Mouse (Mus musculus) spleen, adult 2 months (tissue): ENCODE data around the gene Rab37. TPM values are rescaled to one million over a fixed set of nuclear protein-coding genes. Genes with fewer than 3 reads are reported as not detected.

ENCODE experiments used
- DNase-seq, 2 experiments: peaks; one replicate each; pipeline versions ENCODE4 v3.0.0 to v3.0.0-alpha.2; 2012 to 2021; ENCODE audit warnings: low spot score in 2 of 2, low read depth in 1 of 2
- H3K27ac ChIP-seq: fragments of 200-500 bp; 2 replicates; pipeline ENCODE4 v1.5.1; 2012; ENCODE audit warnings: low read length, inconsistent platforms; ENCODE audit not compliant: insufficient read depth
- H3K27me3 ChIP-seq: fragments of 200-500 bp; 2 replicates; pipeline ENCODE4 v1.6.1; 2012; ENCODE audit warnings: mild to moderate bottlenecking, moderate library complexity, low read length, inconsistent platforms; ENCODE audit not compliant: control insufficient read depth, insufficient read depth
- H3K36me3 ChIP-seq: fragments of 200-500 bp; 2 replicates; pipeline ENCODE4 v1.6.1; 2012; ENCODE audit warnings: mild to moderate bottlenecking, low read length, inconsistent platforms; ENCODE audit not compliant: control insufficient read depth, insufficient read depth
- H3K4me1 ChIP-seq: fragments of 200-500 bp; 2 replicates; pipeline ENCODE4 v1.6.1; 2011; ENCODE audit warnings: inconsistent platforms; ENCODE audit not compliant: control insufficient read depth, insufficient read depth, insufficient read length
- H3K4me3 ChIP-seq: fragments of 200-500 bp; 2 replicates; pipeline ENCODE4 v1.5.1; 2011; ENCODE audit warnings: mild to moderate bottlenecking, inconsistent platforms; ENCODE audit not compliant: insufficient read depth, insufficient read length; ENCODE audit errors: extremely low read depth
- CTCF ChIP-seq: fragments of 200-500 bp; IDR thresholded peaks from 2 replicates; pipeline ENCODE4 v1.5.1; 2011; ENCODE audit warnings: mild to moderate bottlenecking, inconsistent platforms; ENCODE audit not compliant: insufficient read depth, insufficient read length, insufficient replicate concordance; ENCODE audit errors: extremely low read depth
- POLR2A ChIP-seq: fragments of 200-500 bp; IDR thresholded peaks from 2 replicates; pipeline ENCODE4 v1.6.1; 2011; ENCODE audit warnings: low read depth, low read length, inconsistent platforms
- WGBS: fragments of 180-500 bp; shearing (Covaris S2); methylation state at CpG from one replicate; pipeline ENCODE4 v1.1.7; 2018; 5-methylcytosine and 5-hydroxymethylcytosine counted together
- polyA plus RNA-seq: library from polyadenylated mRNA; depleted of rRNA; stranded (reverse); fragments of >200 nt; gene quantifications from 2 replicates; pipeline ENCODE4 v1.2.3, GENCODE M21; 2012

The Rab37 gene
- polyA plus RNA-seq, 1 experiment = 7.8 TPM

DNA sequence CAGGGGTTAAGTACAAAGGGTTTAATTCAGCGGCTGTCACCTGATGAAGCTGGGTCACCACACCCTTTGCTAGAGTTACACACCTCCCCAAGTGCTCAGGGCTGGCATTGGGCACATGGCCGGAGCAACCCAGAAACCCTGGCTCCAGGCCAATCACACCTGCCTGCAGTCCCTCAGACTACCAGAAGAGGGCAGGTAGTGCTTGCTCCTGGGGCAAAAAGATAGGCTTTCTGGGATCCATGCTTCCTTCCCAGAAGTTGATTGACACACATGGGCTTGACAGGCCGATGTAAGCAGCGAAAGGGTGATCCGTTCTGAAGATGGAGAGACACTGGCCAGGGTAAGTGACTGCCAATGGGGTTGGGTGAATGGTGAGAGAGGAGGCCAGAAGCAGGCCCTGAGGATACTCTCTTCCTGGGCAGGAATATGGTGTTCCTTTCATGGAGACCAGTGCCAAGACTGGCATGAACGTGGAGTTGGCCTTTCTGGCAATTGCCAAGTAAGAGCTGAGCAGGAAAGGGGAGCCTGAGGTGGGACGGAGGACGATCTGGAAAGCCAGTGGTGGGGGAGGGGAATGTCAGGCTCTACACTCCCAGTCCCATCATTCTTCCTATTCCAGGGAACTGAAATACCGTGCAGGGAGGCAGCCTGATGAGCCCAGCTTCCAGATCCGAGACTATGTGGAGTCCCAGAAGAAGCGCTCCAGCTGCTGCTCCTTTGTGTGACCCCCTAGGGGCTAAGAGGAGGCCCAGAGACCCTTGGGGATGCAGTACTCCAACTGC lies 69.0 kb downstream of the Rab37 start:
- WGBS = 74% methylated on average over 11 of the region's 11 CpGs
- DNase-seq = peak in 1 of 2 experiments; percentile 70
- H3K4me1 ChIP-seq = peaks cover 43% of the 10 kb centered on the region

GRCm38 (mm10) chr11:115160883-115161577 lies 69.8 kb downstream of the Rab37 start:
- WGBS = 28% methylated on average over 10 of the region's 10 CpGs
- no peaks in the 10 kb centered on the region for H3K36me3 ChIP-seq
- DNase-seq = peak in 1 of 2 experiments; percentile 82
- peak overlapping the region; percentile 21; the same call in 1 of the 2 replicates for H3K4me3 ChIP-seq
- no peaks in the 10 kb centered on the region for H3K27me3 ChIP-seq
- H3K4me1 ChIP-seq = peaks cover 44% of the 10 kb centered on the region
- peak overlapping the region; percentile 89 for H3K27ac ChIP-seq
- TF ChIP-seq POLR2A = no peak
- peak; percentile 86; the same call in 1 of the 2 replicates for TF ChIP-seq CTCF

More for the DNA sequence above, 69.0 kb downstream of the Rab37 start:
- H3K27me3 ChIP-seq = no peaks in the 10 kb centered on the region
- H3K36me3 ChIP-seq = no peaks in the 10 kb centered on the region
- no peak overlapping the region for H3K4me3 ChIP-seq
- no peak for TF ChIP-seq POLR2A
- peak; percentile 64; the same call in 1 of the 2 replicates for TF ChIP-seq CTCF
- no peak overlapping the region; the same call in 1 of the 2 replicates for H3K27ac ChIP-seq

DNA sequence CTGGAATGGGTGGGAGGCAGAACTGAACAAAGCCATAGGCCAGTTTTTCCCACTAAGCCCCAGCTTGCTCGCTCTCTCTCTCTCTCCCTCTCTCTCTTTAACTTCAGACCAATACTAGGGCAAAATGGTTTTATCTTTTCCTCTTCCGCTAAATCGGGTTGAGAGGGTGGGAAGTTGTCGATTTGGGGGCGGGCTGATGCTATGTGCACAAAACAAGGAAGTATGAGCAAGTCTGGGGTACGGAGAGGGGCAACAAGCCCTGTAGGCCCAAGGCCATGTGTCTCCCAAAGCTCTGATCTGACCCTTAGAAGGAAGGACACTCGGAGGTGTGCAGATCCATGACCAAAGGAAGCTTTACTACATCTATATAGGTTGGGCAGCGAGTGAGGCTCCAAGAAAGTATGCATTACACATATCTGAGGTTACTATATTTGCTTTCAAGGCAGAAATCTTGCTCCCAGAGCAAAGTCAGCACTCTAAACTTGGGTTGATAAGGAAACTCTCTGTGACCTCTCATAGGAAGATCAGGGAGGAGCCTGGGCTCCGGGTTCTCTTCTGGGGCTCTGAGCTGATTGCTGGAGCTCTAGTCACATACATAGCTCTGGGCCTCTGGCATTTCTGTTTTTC lies 70.5 kb downstream of the Rab37 start:
- Histone ChIP-seq H3K27me3 (no peaks in the 10 kb centered on the region), H3K36me3 (no peaks in the 10 kb centered on the region), H3K27ac (peak overlapping the region; percentile 89), H3K4me3 (peak overlapping the region; percentile 21; the same call in 1 of the 2 replicates), H3K4me1 (peaks cover 46% of the 10 kb centered on the region)
- peak in 1 of 2 experiments; percentile 54 for DNase-seq
- WGBS = 22% methylated on average over 9 of the region's 9 CpGs
- TF ChIP-seq CTCF (no peak), POLR2A (peak; percentile 2; the same call in 1 of the 2 replicates)

DNA sequence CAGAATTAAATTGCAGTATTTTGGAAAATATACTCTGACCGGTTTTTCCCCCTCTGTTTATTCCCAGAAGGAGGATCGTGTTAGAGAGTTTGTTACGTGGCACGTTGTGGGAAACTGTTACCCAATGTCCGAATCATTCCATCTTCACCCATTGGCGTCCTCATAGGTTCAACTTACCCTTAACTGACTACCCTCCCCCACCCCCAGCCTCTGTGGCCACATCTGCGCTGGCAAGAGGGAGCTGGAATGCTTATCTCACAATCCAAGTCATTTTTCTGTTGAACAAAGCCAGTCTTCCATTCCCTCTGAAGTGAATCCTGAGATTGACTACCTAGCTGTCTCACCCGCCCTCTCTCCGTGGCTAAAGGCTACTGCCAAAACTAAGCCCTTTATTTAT lies 71.0 kb downstream of the Rab37 start:
- Histone ChIP-seq H3K27me3 (no peaks in the 10 kb centered on the region), H3K36me3 (no peaks in the 10 kb centered on the region), H3K4me3 (0 out of 2 replicates have a peak overlapping the region, but pooled peaks have one; percentile 10), H3K4me1 (peaks cover 43% of the 10 kb centered on the region), H3K27ac (peak overlapping the region; percentile 89)
- no peak for DNase-seq
- 40% methylated on average over 9 of the region's 9 CpGs for WGBS
- TF ChIP-seq CTCF = no peak
- no peak for TF ChIP-seq POLR2A

DNA sequence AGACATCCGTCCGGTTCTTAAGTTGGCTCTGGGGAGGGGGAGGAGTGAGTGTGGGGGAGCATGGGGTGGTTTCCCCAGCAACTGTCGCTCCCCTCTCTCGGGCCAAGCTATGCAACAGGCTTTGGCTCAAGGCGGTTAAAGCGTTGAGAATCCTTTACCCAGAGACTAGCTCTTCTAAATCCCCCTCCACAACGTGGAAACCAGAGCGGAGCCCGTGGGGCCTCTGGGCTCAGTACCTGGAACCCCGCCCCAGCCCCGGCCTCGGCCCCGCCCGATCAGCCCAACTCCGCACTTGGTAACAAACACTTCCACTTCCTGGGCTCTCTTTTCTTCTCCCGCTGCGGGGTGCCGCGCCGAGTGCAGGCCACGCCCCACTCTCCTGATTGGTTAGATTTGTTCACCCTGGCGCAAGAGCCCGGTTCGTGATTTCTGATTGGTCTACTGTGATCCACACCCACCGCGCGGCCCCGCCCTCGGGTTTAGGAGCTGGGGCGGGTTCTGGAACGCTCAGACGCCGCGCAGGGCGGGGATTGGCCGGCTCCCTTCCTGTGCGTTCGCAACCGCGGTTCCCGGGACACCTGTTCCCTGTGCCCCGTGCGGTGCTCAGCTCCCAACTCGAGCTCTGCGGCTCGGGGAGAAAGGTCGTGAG lies 71.7 kb downstream of the Rab37 start, which contains the start of gene Slc9a3r1:
Gene Slc9a3r1, plus strand, starts transcription at position 510 of the 649 bp plus-strand sequence.
- Histone ChIP-seq H3K27me3 (no peaks in the 10 kb centered on the region), H3K4me1 (peaks cover 36% of the 10 kb centered on the region), H3K27ac (peak within 1 kb of the TSS; percentile 89), H3K4me3 (peak within 1 kb of the TSS; percentile 97), H3K36me3 (no peaks in the 10 kb centered on the region)
- peak; percentile 98 to 99 for DNase-seq
- under 1% methylated on average over 47 of the region's 47 CpGs for WGBS
- TF ChIP-seq POLR2A (peak; percentile 98), CTCF (no peak)

GRCm38 (mm10) chr11:115163568-115164150 lies 72.4 kb downstream of the Rab37 start:
- Histone ChIP-seq H3K4me3 (peak overlapping the region; percentile 97), H3K27me3 (no peaks in the 10 kb centered on the region), H3K27ac (peak overlapping the region; percentile 89), H3K36me3 (peaks cover 2% of the 10 kb centered on the region), H3K4me1 (peaks cover 32% of the 10 kb centered on the region)
- DNase-seq = peak in 1 of 2 experiments; percentile 57
- TF ChIP-seq POLR2A = no peak
- 0 out of 2 replicates have a peak, but pooled peaks have one; percentile 12 for TF ChIP-seq CTCF
- under 1% methylated on average over 47 of the region's 47 CpGs for WGBS
